Mouse (Mus musculus): ENCODE measurements at regions not wholly inside any gene's neighbourhood (a gene's known extent, or its start where the extent isn't known, plus 50 kb on each side); places are given as distances from the start of the nearest gene placed in this dataset.

GRCm38 (mm10) chr4:83146740-83147139 is 94.6 kb upstream of the Frem1 start:
- TF ChIP-seq CTCF (IDR thresholded peaks at IDR 0.05; ENCODE audit: borderline replicate concordance, insufficient read depth, low read length): no peak
- TF ChIP-seq POLR2A (IDR thresholded peaks at IDR 0.05; ENCODE audit: low read depth, low read length): no peak

All from embryonic fibroblast, embryonic 13.5 days (primary cell).